ENCODE assay signal across 8 mouse cellular contexts in genomic region chr7:79495988-79496815, GRCm38 (mm10). TPM values are rescaled to one million over a fixed set of nuclear protein-coding genes. Genes with fewer than 3 reads are reported as not detected.
DNase-seq lines count a peak whose midpoint lies in the region; ATAC-seq lines count a peak whose summit lies in the region.

No protein-coding gene starts in this region.

- H3K4me3 ChIP-seq in hindbrain, embryonic 12.5 days: peak overlapping the region; percentile 26

- peaks cover 32% of the 10 kb centered on the region for H3K4me1 ChIP-seq in hindbrain, embryonic 12.5 days

- H3K27ac ChIP-seq in hindbrain, embryonic 12.5 days: peak overlapping the region; percentile 98

- no peaks in the 10 kb centered on the region for H3K9me3 ChIP-seq in hindbrain, embryonic 12.5 days (replicated peaks)

- DNase-seq in MN1 (ENCODE audit: low spot score): peak; percentile 88
- peak; percentile 96 for DNase-seq in cerebellum, adult 8-10 months
- DNase-seq in layer of hippocampus, postnatal 25 days (ENCODE audit: extremely low spot score in 1 of 2, low spot score in 1 of 2): peak; percentile 91 to 97
- DNase-seq in lung, postnatal 4 days: peak; percentile 88 to 90
- DNase-seq in retina, postnatal 7 days (ENCODE audit: low read depth, low spot score): peak; percentile 80
- DNase-seq in urinary bladder, adult 2 months (ENCODE audit: low spot score): peak; percentile 77

- peak overlapping the region; percentile 84 for H3K4me2 ChIP-seq in hindbrain, embryonic 12.5 days (replicated peaks)

- H3K36me3 ChIP-seq in hindbrain, embryonic 12.5 days: no peaks in the 10 kb centered on the region

- peak; percentile 50 for ATAC-seq in frontal cortex, adult (ENCODE audit: low TSS enrichment)
- peak; percentile 46 for ATAC-seq in hindbrain, embryonic 12.5 days (ENCODE audit: low FRiP score)

- 1% methylated on average over 38 of the region's 38 CpGs for WGBS in hindbrain, embryonic 12.5 days

- peak overlapping the region; percentile 62 for H3K9ac ChIP-seq in hindbrain, embryonic 12.5 days

- H3K27me3 ChIP-seq in hindbrain, embryonic 12.5 days: peaks cover 67% of the 10 kb centered on the region

RNA-seq across cellular contexts. Expression of gene Polg, which starts 30.0 kb away (rescaled TPM):
- 40.1 and 42.0 TPM in 2 replicates for polyA plus RNA-seq in hindbrain, embryonic 12.5 days (2016; fragmentation: Nextera tagmentation; extraction: Ambion mirVana)
- total RNA-seq in layer of hippocampus, postnatal 25 days (2021): 10 to 100 TPM; 74.2 to 91.0 TPM
- polyA plus RNA-seq in urinary bladder, adult 2 months (2012; rRNA removed): 50.9 and 56.0 TPM in 2 replicates

Comparison
In these comparisons a context has a peak if more than half of its experiments do, and no peak if none do; other contexts are left out.
1. Peak in every context shown above with its lines: DNase-seq, ATAC-seq, H3K4me3 ChIP-seq and H3K27ac ChIP-seq.